Mouse (Mus musculus): ENCODE measurements around the gene Gria1.

DNA sequence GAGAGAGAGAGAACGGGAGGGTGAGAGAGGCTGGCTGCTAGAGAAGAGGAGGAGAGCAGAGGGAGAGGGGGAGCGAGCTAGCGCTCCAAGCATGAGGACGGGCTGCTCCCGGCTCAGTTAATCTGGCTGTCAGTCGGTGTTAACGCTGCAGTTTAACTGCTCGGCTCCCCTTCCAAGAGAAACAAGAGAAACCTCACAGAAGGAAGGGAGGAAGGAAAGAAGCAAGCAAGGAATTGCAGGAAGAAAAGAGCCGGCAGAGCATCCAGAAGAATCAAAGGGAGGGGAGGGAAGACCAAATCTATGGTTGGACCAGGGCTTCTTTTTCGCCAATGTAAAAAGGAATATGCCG lies 478 bp downstream of the Gria1 start:
- TF ChIP-seq POLR2A (IDR thresholded peaks at IDR 0.05; ENCODE audit: insufficient read depth, low read depth, low read length) (no peak), EP300 (IDR thresholded peaks at IDR 0.05; ENCODE audit: insufficient read depth, low read depth, low read length) (no peak)
